Mouse (Mus musculus) forelimb bud, embryonic 11.5 days (tissue): ENCODE results near the gene Agr2.

Source experiments
- DNase-seq: peaks from one replicate; pipeline ENCODE4 v3.0.0-alpha.2; 2012; ENCODE audit warnings: low read depth, low spot score

Agr2 gene

GRCm38 (mm10) chr12:35992711-35993110 lies at the start of gene Agr2:
Agr2 (plus strand) TSS chr12:35992907.
- no peak for DNase-seq

- DNase-seq, result no peak
Measured at GRCm38 (mm10) chr12:35951757-35952156, 41.0 kb upstream of the Agr2 start.

GRCm38 (mm10) chr12:35957235-35957634 lies 35.5 kb upstream of the Agr2 start:
- DNase-seq, result no peak

- DNase-seq, result no peak
Measured at GRCm38 (mm10) chr12:35966098-35966767, 26.5 kb upstream of the Agr2 start.

- DNase-seq, result no peak
Measured at GRCm38 (mm10) chr12:35966768-35967141, 26.0 kb upstream of the Agr2 start.

GRCm38 (mm10) chr12:35975898-35976297 lies 16.8 kb upstream of the Agr2 start:
- DNase-seq, result no peak

- no peak for DNase-seq
Measured at GRCm38 (mm10) chr12:35977633-35978246, 15.0 kb upstream of the Agr2 start.

GRCm38 (mm10) chr12:35979625-35980024 lies 13.1 kb upstream of the Agr2 start:
- no peak for DNase-seq

- no peak for DNase-seq
Measured at GRCm38 (mm10) chr12:35981732-35982360, 10.9 kb upstream of the Agr2 start.

- no peak for DNase-seq
Measured at GRCm38 (mm10) chr12:35983472-35983871, 9.2 kb upstream of the Agr2 start.

GRCm38 (mm10) chr12:35984743-35985142 lies 8.0 kb upstream of the Agr2 start:
- no peak for DNase-seq

- DNase-seq, result no peak
Measured at GRCm38 (mm10) chr12:35993583-35993982, 876 bp downstream of the Agr2 start.

GRCm38 (mm10) chr12:35994098-35994497 lies 1.4 kb downstream of the Agr2 start:
- DNase-seq, result no peak

- peak; percentile 60 for DNase-seq
Measured at GRCm38 (mm10) chr12:35995799-35996198, 3.1 kb downstream of the Agr2 start.

- DNase-seq, result no peak
Measured at GRCm38 (mm10) chr12:36004714-36005113, 12.0 kb downstream of the Agr2 start.

- DNase-seq, result no peak
Measured at GRCm38 (mm10) chr12:36007581-36007980, 14.9 kb downstream of the Agr2 start.

- DNase-seq, result no peak
Measured at GRCm38 (mm10) chr12:36008364-36009047, 15.8 kb downstream of the Agr2 start.

GRCm38 (mm10) chr12:36013216-36013910 lies 20.7 kb downstream of the Agr2 start:
- no peak for DNase-seq

GRCm38 (mm10) chr12:36017791-36018190 lies 25.1 kb downstream of the Agr2 start:
- DNase-seq, result no peak

GRCm38 (mm10) chr12:36019572-36019971 lies 26.9 kb downstream of the Agr2 start:
- no peak for DNase-seq

GRCm38 (mm10) chr12:36020081-36020480 lies 27.4 kb downstream of the Agr2 start:
- no peak for DNase-seq

GRCm38 (mm10) chr12:36020710-36021109 lies 28.0 kb downstream of the Agr2 start:
- no peak for DNase-seq
